Mouse (Mus musculus): ENCODE results near the gene Mpp1. TPM values are rescaled to one million over a fixed set of nuclear protein-coding genes. Genes with fewer than 3 reads are reported as not detected.
A peak's percentile ranks its signal among the peaks of the same experiment; 100 is the strongest.
"Not testable (repeated sequence)": the region's sequence is repeated elsewhere in the genome, so short reads cannot be mapped to it uniquely, and the experiment has no call there.

Gene Mpp1
- 10 to 100 TPM in 3 of 4 experiments, 1 to 10 TPM in 1; 8.0 to 13.1 (median 10.6) TPM for total RNA-seq (2022)

GRCm38 (mm10) chrX:75130467-75131160, at the start of gene Mpp1:
TSS of gene Mpp1 (minus strand) at chrX:75131016.
- peak; percentile 63 to 67 for DNase-seq (ENCODE audit: low spot score in 2 of 2)

- DNase-seq (ENCODE audit: low spot score in 2 of 2) = no peak
Observed at GRCm38 (mm10) chrX:75163670-75164069, 32.9 kb upstream of the Mpp1 start, which contains the start of gene Smim9. TSS of gene Smim9 (minus strand) at chrX:75163770.

- peak; percentile 30 to 39 for DNase-seq (ENCODE audit: low spot score in 2 of 2)
Observed at GRCm38 (mm10) chrX:75155576-75156243, 24.9 kb upstream of the Mpp1 start.

- DNase-seq (ENCODE audit: low spot score in 2 of 2) = no peak
Observed at GRCm38 (mm10) chrX:75152249-75152648, 21.4 kb upstream of the Mpp1 start.

- DNase-seq (ENCODE audit: low spot score in 2 of 2) = no peak
Observed at GRCm38 (mm10) chrX:75150304-75150703, 19.5 kb upstream of the Mpp1 start.

- no peak for DNase-seq (ENCODE audit: low spot score in 2 of 2)
Observed at GRCm38 (mm10) chrX:75148414-75148813, 17.6 kb upstream of the Mpp1 start.

- DNase-seq (ENCODE audit: low spot score in 2 of 2) = not testable (repeated sequence)
Observed at GRCm38 (mm10) chrX:75143124-75143555, 12.3 kb upstream of the Mpp1 start.

- DNase-seq (ENCODE audit: low spot score in 2 of 2) = no peak
Observed at GRCm38 (mm10) chrX:75138182-75138581, 7.4 kb upstream of the Mpp1 start.

GRCm38 (mm10) chrX:75137729-75138128, 6.9 kb upstream of the Mpp1 start:
- DNase-seq (ENCODE audit: low spot score in 2 of 2) = no peak

GRCm38 (mm10) chrX:75136938-75137337, 6.1 kb upstream of the Mpp1 start:
- no peak for DNase-seq (ENCODE audit: low spot score in 2 of 2)

GRCm38 (mm10) chrX:75129474-75129873, 1.3 kb downstream of the Mpp1 start:
- no peak for DNase-seq (ENCODE audit: low spot score in 2 of 2)

- DNase-seq (ENCODE audit: low spot score in 2 of 2) = no peak
Observed at GRCm38 (mm10) chrX:75128333-75128980, 2.4 kb downstream of the Mpp1 start.

GRCm38 (mm10) chrX:75126893-75127292, 3.9 kb downstream of the Mpp1 start:
- DNase-seq (ENCODE audit: low spot score in 2 of 2) = no peak

GRCm38 (mm10) chrX:75125606-75126005, 5.2 kb downstream of the Mpp1 start:
- DNase-seq (ENCODE audit: low spot score in 2 of 2) = no peak

GRCm38 (mm10) chrX:75115550-75115949, 15.3 kb downstream of the Mpp1 start:
- no peak for DNase-seq (ENCODE audit: low spot score in 2 of 2)

- DNase-seq (ENCODE audit: low spot score in 2 of 2) = no peak
Observed at GRCm38 (mm10) chrX:75102293-75102692, 28.5 kb downstream of the Mpp1 start.

GRCm38 (mm10) chrX:75098799-75099198, 32.0 kb downstream of the Mpp1 start:
- no peak for DNase-seq (ENCODE audit: low spot score in 2 of 2)

- peak in 1 of 2 experiments; percentile 2 for DNase-seq (ENCODE audit: low spot score in 2 of 2)
Observed at GRCm38 (mm10) chrX:75096163-75096770, 34.5 kb downstream of the Mpp1 start.

GRCm38 (mm10) chrX:75095369-75096162, 35.2 kb downstream of the Mpp1 start, which contains the start of gene Dkc1:
TSS of gene Dkc1 (plus strand) at chrX:75095854.
- DNase-seq (ENCODE audit: low spot score in 2 of 2) = peak; percentile 88 to 89

GRCm38 (mm10) chrX:75085654-75086053, 45.2 kb downstream of the Mpp1 start:
- DNase-seq (ENCODE audit: low spot score in 2 of 2) = no peak
